Mouse (Mus musculus): ENCODE measurements around the gene Fgfr2.

DNA sequence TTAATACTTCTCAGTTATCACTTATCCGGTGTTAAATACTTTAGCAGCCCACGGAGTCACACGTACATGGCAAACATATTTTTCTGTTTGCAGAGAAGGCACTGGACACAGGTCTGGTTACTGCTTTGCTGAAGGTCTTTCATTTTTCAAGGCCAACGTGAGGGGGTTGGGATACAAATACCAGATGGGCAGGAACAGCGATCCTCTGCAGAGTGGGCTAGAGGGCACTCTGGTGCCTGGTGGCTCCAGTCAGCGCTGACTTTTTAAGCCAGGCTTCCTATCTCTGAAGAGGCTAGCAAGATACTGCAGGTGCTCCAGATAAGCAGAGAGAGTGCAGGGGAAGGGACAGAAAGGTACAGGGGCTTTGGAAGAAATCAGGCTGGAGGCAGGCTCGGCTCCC lies 2487.9 kb downstream of the Fgfr2 start:
- no peak for TF ChIP-seq CTCF (conservative IDR thresholded peaks at IDR 0.05; ENCODE audit: insufficient read depth, insufficient read length, low read depth, low read length)
- no peak for TF ChIP-seq POLR2A (IDR thresholded peaks at IDR 0.05; ENCODE audit: low read depth, low read length)

Data from kidney, adult 2 months (tissue).